Mouse (Mus musculus) layer of hippocampus, adult 2 months (tissue): ENCODE measurements around the gene Rpap2. TPM values are rescaled to one million over a fixed set of nuclear protein-coding genes. Genes with fewer than 3 reads are reported as not detected.

Source experiments
- DNase-seq, 2 experiments: peaks; one replicate each; pipeline ENCODE4 v3.0.0; 2022; ENCODE audit warnings: low spot score in 2 of 2
- H3K27ac ChIP-seq: fragments of 200-600 bp; 2 replicates; pipeline ENCODE4 v1.8.1; 2022
- H3K4me3 ChIP-seq: fragments of 200-600 bp; 2 replicates; pipeline ENCODE4 v1.8.1; 2022; ENCODE audit warnings: mild to moderate bottlenecking
- CTCF ChIP-seq: fragments of 200-600 bp; conservative IDR thresholded peaks from 2 replicates; pipeline ENCODE4 v1.8.1; 2022; ENCODE audit warnings: antibody characterized with exemption, mild to moderate bottlenecking, moderate library complexity
- long read RNA-seq, 2 experiments: library from polyadenylated mRNA; stranded (forward); transcript quantifications; one replicate each; pipeline ENCODE4 v2.0.0; 2021; ENCODE audit warnings: borderline mapping rate in 2 of 2
- total RNA-seq, 2 experiments: library from RNA; stranded (reverse); gene quantifications; 2 replicates each; pipeline ENCODE4 v1.2.3; 2021

The Rpap2 gene
- total RNA-seq = 10 to 100 TPM; 19.1 to 20.7 TPM
- long read RNA-seq, experiment 1, partial matches to known transcripts = 25 of 35 reads
- long read RNA-seq, experiment 1, other reads (novel, unspliced or antisense) = 6 of 35 reads
- long read RNA-seq, experiment 2, partial matches to known transcripts = 43 of 56 reads
- long read RNA-seq, experiment 2, other reads (novel, unspliced or antisense) = 8 of 56 reads

DNA sequence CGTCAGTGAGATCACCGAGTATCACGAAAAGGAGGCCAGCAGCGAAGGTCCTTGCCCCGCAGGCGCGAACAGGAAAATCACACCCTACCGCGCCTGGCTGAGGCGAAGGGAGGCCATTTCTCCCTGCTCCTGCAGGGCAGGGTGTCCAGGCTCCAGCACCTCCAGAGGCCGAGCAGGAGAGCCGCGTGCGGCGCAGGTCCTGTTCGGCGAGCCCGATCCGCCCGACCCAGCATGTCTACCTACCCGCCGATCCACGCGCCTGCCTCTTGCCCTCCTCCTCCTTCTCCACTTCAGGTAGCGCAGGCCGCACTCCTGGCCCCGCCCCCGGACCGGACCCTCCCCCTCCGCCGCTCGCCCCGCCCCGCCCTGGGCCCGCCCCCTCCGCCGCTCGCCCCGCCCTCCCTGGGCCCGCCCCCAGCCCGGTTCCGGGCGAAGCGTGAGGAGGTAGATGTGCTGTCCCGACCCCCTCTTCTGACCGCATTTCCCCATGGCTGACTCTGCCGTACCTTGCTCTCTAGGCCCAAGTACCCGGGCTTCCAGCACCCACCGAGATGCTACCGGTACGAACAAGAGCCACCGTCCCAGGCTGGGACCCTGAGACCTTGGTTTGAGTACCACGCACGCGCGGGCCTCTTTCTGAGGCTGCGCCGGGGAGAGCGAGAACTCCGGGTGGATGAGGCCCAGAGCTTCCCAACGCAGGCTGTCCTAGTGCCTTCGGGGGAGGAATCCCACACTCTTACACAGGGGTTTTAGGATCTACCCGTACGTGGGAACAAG lies at the start of gene Rpap2, which contains the start of gene Glmn:
Gene Rpap2 (plus strand): TSS at position 73 of the 777 bp plus-strand sequence.
Gene Glmn (minus strand): TSS at position 588 of the 777 bp plus-strand sequence.
- Histone ChIP-seq H3K4me3 (peak within 1 kb of the TSS; percentile 93), H3K27ac (peak within 1 kb of the TSS; percentile 96)
- peak; percentile 76 to 79 for DNase-seq
- TF ChIP-seq CTCF = peak; percentile 42

GRCm38 (mm10) chr5:107547955-107548354 lies 49.2 kb upstream of the Rpap2 start:
- DNase-seq = no peak
- TF ChIP-seq CTCF = no peak
- H3K4me3 ChIP-seq = no peak overlapping the region
- no peak overlapping the region for H3K27ac ChIP-seq

- TF ChIP-seq CTCF = no peak
- no peak for DNase-seq
- no peak overlapping the region for H3K27ac ChIP-seq
- H3K4me3 ChIP-seq = no peak overlapping the region
These were observed 48.7 kb upstream of the Rpap2 start for GRCm38 (mm10) chr5:107548444-107548843.

GRCm38 (mm10) chr5:107554336-107554735 lies 42.8 kb upstream of the Rpap2 start:
- Histone ChIP-seq H3K4me3 (no peak overlapping the region), H3K27ac (no peak overlapping the region)
- no peak for TF ChIP-seq CTCF
- no peak for DNase-seq

DNA sequence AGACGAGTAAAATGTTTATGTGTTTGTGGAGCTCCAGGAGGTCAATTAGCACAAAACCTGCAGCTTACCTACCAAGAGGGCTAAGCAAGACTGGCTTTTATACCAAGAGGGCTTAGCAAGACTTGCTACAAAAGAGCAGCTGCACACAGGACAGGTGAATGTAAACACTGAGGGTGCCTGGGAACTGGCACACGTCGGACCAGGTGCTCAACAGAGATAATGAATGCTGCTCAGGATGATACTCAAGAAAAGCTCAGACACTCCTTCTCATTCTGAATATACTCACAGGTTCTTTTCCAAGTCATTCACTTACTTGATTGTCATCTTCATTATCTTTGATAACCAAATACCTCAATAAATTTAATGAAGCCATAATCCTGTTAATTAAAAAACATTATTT lies 40.2 kb upstream of the Rpap2 start:
- Histone ChIP-seq H3K27ac (no peak overlapping the region), H3K4me3 (no peak overlapping the region)
- TF ChIP-seq CTCF = no peak
- DNase-seq = no peak

- Histone ChIP-seq H3K4me3 (no peak overlapping the region), H3K27ac (peak overlapping the region; percentile 39; the same call in 1 of the 2 replicates)
- TF ChIP-seq CTCF = no peak
- DNase-seq = no peak
These were observed 28.0 kb upstream of the Rpap2 start for GRCm38 (mm10) chr5:107569148-107569547.

DNA sequence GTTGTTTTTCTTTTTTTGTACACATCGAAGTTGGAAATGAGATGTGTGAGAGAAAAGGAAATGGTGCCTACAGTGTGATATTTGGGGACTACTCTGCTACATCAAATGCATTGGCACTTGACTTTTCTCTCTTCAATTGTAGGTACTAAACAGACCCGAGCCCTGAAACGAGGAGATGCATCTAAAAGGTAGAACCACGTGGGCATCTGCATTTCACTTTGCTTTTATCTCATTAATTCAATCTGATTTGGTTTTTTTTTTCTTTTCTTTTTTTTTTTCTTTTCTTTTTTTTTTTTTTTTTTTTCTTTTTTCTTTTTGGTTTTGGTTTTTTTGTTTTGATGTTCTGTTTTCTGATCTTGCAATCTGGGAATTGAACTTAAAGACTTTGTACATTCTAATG lies 1.2 kb downstream of the Rpap2 start:
- TF ChIP-seq CTCF = no peak
- peak overlapping the region; percentile 96; the same call in 1 of the 2 replicates for H3K27ac ChIP-seq
- DNase-seq = no peak
- peak overlapping the region; percentile 93 for H3K4me3 ChIP-seq

- TF ChIP-seq CTCF = peak; percentile 98
- Histone ChIP-seq H3K27ac (no peak overlapping the region), H3K4me3 (no peak overlapping the region)
- peak; percentile 62 to 71 for DNase-seq
These were observed 14.1 kb downstream of the Rpap2 start for GRCm38 (mm10) chr5:107611224-107611623.

GRCm38 (mm10) chr5:107617986-107618385 lies 20.8 kb downstream of the Rpap2 start:
- no peak for DNase-seq
- Histone ChIP-seq H3K27ac (no peak overlapping the region), H3K4me3 (no peak overlapping the region)
- no peak for TF ChIP-seq CTCF

DNA sequence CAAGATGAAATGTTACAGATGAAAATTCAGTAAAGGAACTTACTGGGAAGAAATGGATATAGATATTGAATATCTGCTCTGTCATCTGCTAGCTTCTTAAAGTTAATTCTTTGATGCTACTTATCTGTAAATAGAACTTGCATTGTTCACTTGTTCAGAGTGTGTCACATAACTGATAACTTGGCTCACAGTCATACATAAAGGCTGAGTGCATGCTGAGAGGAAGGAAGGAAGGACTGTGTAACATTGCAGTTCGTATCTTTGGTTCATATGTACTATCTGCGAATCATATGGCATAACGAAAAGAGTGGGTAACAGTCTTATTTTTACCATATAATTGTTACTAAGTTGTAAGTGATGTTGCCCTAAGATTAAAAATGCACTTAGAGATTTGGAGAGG lies 24.2 kb downstream of the Rpap2 start:
- Histone ChIP-seq H3K4me3 (no peak overlapping the region), H3K27ac (no peak overlapping the region)
- no peak for DNase-seq

DNA sequence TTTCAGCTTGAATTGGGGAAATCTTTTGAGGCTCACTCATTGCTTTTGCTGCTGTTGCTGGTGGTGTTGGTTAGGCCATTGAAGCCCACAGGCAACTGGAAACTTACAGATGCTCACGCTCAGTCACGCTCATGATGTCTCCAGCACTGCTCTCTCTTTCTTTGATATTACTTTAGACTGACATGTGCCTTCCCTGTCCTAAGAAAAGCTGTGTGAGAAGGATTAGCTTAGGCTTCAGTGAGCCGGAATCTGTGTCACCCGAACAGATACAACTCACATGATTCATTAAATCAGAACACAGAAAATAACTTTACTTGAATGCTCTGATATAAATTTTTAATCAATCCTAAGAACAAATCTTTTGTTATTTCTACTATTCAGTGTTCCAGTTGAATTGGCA lies 36.5 kb downstream of the Rpap2 start:
- no peak for TF ChIP-seq CTCF
- no peak overlapping the region for H3K27ac ChIP-seq
- H3K4me3 ChIP-seq = no peak overlapping the region
- DNase-seq = no peak

More for the DNA sequence above, 24.2 kb downstream of the Rpap2 start:
- no peak for TF ChIP-seq CTCF

GRCm38 (mm10) chr5:107637106-107637505 lies 39.9 kb downstream of the Rpap2 start:
- no peak for TF ChIP-seq CTCF
- no peak for DNase-seq
- Histone ChIP-seq H3K27ac (no peak overlapping the region), H3K4me3 (no peak overlapping the region)

GRCm38 (mm10) chr5:107638366-107638765 lies 41.2 kb downstream of the Rpap2 start:
- TF ChIP-seq CTCF = no peak

DNA sequence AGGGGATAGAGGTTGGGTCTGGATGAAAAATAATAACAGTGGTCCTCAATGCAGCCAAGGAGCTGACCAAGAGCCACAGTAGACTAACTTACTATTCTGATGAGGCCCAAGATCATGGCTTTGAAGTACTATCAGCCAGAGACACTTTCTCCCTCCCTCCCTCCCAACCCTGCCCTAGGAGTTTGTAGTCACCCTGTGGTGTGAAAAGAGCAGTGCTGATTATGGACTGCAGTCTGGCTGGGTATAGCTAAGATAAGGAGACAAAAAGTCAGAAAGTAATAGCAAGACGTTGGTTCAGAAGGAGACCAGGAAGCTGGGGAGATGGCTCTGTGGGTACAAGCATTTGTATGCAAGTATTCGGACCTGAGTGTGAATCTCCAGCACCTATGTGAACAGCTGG lies 47.4 kb downstream of the Rpap2 start:
- Histone ChIP-seq H3K27ac (no peak overlapping the region), H3K4me3 (no peak overlapping the region)
- no peak for DNase-seq
- TF ChIP-seq CTCF = no peak

More at GRCm38 (mm10) chr5:107638366-107638765, 41.2 kb downstream of the Rpap2 start:
- Histone ChIP-seq H3K4me3 (no peak overlapping the region), H3K27ac (no peak overlapping the region)
- DNase-seq = no peak
